Mouse (Mus musculus): ENCODE results near the gene Cers4.

DNA sequence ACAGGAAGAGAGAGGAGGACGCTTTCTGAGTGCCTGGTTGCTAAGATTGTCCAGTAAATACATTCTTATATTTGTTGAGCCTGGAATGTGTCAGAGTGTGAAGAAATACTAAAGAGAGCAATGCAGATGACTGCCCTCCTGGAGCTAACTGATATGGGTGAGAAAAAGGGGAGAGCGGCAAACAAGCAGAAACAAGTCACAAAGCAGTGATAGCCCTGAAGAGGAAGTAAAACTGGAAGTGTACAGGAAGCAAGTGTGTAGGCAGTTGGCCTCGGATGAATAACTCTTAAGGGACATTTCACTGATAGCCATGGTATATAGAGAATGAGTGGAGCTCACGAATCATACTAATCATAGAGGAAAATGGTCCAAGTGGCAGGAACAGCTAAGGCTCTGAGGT lies 28.6 kb downstream of the Cers4 start:
- TF ChIP-seq ZNF384 (IDR thresholded peaks at IDR 0.05; ENCODE audit: low read depth, low read length) (no peak), ZC3H11A (IDR thresholded peaks at IDR 0.05; ENCODE audit: borderline replicate concordance, low read depth, low read length) (no peak)
